Mouse (Mus musculus): ENCODE measurements around the gene Faim2.

Gene Faim2

GRCm38 (mm10) chr15:99527629-99528353, at the start of gene Faim2:
Faim2 (minus strand) TSS chr15:99528165.
- no peak for DNase-seq (ENCODE audit: low spot score in 2 of 2)

GRCm38 (mm10) chr15:99569123-99569522, 41.2 kb upstream of the Faim2 start:
- DNase-seq (ENCODE audit: low spot score in 2 of 2) = no peak

- no peak for DNase-seq (ENCODE audit: low spot score in 2 of 2)
These were observed 40.7 kb upstream of the Faim2 start for GRCm38 (mm10) chr15:99568682-99569081.

GRCm38 (mm10) chr15:99567371-99567770, 39.4 kb upstream of the Faim2 start:
- DNase-seq (ENCODE audit: low spot score in 2 of 2) = no peak

- no peak for DNase-seq (ENCODE audit: low spot score in 2 of 2)
These were observed 32.3 kb upstream of the Faim2 start for GRCm38 (mm10) chr15:99560246-99560645.

GRCm38 (mm10) chr15:99558947-99559346, 31.0 kb upstream of the Faim2 start:
- DNase-seq (ENCODE audit: low spot score in 2 of 2) = no peak

GRCm38 (mm10) chr15:99553767-99554166, 25.8 kb upstream of the Faim2 start:
- no peak for DNase-seq (ENCODE audit: low spot score in 2 of 2)

GRCm38 (mm10) chr15:99549901-99550300, 21.9 kb upstream of the Faim2 start:
- no peak for DNase-seq (ENCODE audit: low spot score in 2 of 2)

GRCm38 (mm10) chr15:99547732-99548131, 19.8 kb upstream of the Faim2 start:
- no peak for DNase-seq (ENCODE audit: low spot score in 2 of 2)

GRCm38 (mm10) chr15:99546596-99546995, 18.6 kb upstream of the Faim2 start:
- no peak for DNase-seq (ENCODE audit: low spot score in 2 of 2)

- DNase-seq (ENCODE audit: low spot score in 2 of 2) = no peak
These were observed 16.1 kb upstream of the Faim2 start for GRCm38 (mm10) chr15:99544047-99544446.

- DNase-seq (ENCODE audit: low spot score in 2 of 2) = no peak
These were observed 11.9 kb upstream of the Faim2 start for GRCm38 (mm10) chr15:99539891-99540290.

GRCm38 (mm10) chr15:99536889-99537862, 9.2 kb upstream of the Faim2 start:
- no peak for DNase-seq (ENCODE audit: low spot score in 2 of 2)

- no peak for DNase-seq (ENCODE audit: low spot score in 2 of 2)
These were observed 4.1 kb upstream of the Faim2 start for GRCm38 (mm10) chr15:99532023-99532422.

GRCm38 (mm10) chr15:99531146-99531545, 3.2 kb upstream of the Faim2 start:
- no peak for DNase-seq (ENCODE audit: low spot score in 2 of 2)

- DNase-seq (ENCODE audit: low spot score in 2 of 2) = no peak
These were observed 1.3 kb downstream of the Faim2 start for GRCm38 (mm10) chr15:99526681-99527080.

- no peak for DNase-seq (ENCODE audit: low spot score in 2 of 2)
These were observed 7.7 kb downstream of the Faim2 start for GRCm38 (mm10) chr15:99520306-99520705.

- no peak for DNase-seq (ENCODE audit: low spot score in 2 of 2)
These were observed 8.3 kb downstream of the Faim2 start for GRCm38 (mm10) chr15:99519626-99520025.

GRCm38 (mm10) chr15:99517715-99518114, 10.2 kb downstream of the Faim2 start:
- no peak for DNase-seq (ENCODE audit: low spot score in 2 of 2)

- no peak for DNase-seq (ENCODE audit: low spot score in 2 of 2)
These were observed 11.2 kb downstream of the Faim2 start for GRCm38 (mm10) chr15:99516715-99517114.

GRCm38 (mm10) chr15:99511797-99512525, 16.0 kb downstream of the Faim2 start:
- no peak for DNase-seq (ENCODE audit: low spot score in 2 of 2)

- DNase-seq (ENCODE audit: low spot score in 2 of 2) = no peak
These were observed 17.3 kb downstream of the Faim2 start for GRCm38 (mm10) chr15:99510621-99511020.

Measured in natural killer cell, adult 2 months (primary cell).